Mouse (Mus musculus): ENCODE measurements around the gene Ugcg. TPM values are rescaled to one million over a fixed set of nuclear protein-coding genes. Genes with fewer than 3 reads are reported as not detected.

The Ugcg gene
- total and polyA plus RNA-seq, 3 experiments = 10.0 to 15.6 (median 13.3) TPM

GRCm38 (mm10) chr4:59231266-59232055 is 42.4 kb downstream of the Ugcg start:
- intact Hi-C loops (cut with DNase I) = no loop called here
- TF ChIP-seq EP300 (IDR thresholded peaks at IDR 0.05; ENCODE audit: insufficient read depth, low read depth, low read length) (peak; percentile 42; the same call in 1 of the 2 replicates), POLR2A (IDR thresholded peaks at IDR 0.05; ENCODE audit: insufficient read depth, low read depth, low read length) (no peak)
- no peak for DNase-seq
- Histone ChIP-seq H3K4me3 (no peak overlapping the region), H3K4me1 (ENCODE audit: control insufficient read depth, insufficient read depth, low read length) (no peaks in the 10 kb centered on the region), H3K36me3 (ENCODE audit: control insufficient read depth, insufficient read depth, low read length) (no peaks in the 10 kb centered on the region), H3K79me2 (replicated peaks; ENCODE audit: control insufficient read depth, insufficient read depth, low read length) (no peaks in the 10 kb centered on the region), H3K9ac (ENCODE audit: low read depth, low read length) (no peak overlapping the region), H3K27me3 (ENCODE audit: control insufficient read depth, insufficient read depth, low read length) (no peaks in the 10 kb centered on the region), H3K27ac (no peak overlapping the region)
- 66% methylated on average over 6 of the region's 6 CpGs for WGBS

DNA sequence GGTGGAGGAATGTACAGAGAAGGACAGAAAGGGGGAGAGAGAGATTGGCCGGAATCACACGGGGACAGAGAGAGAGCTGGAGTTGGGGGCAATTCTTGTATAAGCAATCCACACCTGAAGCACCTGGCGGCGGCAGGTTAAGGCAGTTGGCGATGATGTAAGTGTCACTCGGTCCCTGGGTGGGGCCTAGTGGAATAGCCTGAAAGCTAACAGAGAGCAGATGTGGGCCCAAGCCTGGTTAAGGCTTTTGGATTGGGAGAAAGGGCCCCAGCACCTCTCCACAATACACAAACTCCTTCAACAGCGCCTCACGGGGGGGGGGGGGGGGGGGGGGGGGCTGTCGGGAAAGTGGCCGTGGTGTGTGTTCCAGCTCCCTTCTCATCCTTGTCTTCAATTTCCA is 45.0 kb downstream of the Ugcg start:
- no peak overlapping the region for H3K27ac ChIP-seq
- peaks cover 4% of the 10 kb centered on the region for H3K4me1 ChIP-seq (ENCODE audit: control insufficient read depth, insufficient read depth, low read length)
- no peak overlapping the region for H3K9ac ChIP-seq (ENCODE audit: low read depth, low read length)
- no peak overlapping the region for H3K4me3 ChIP-seq
- H3K36me3 ChIP-seq (ENCODE audit: control insufficient read depth, insufficient read depth, low read length) = no peaks in the 10 kb centered on the region
- H3K27me3 ChIP-seq (ENCODE audit: control insufficient read depth, insufficient read depth, low read length) = no peaks in the 10 kb centered on the region
- no peak for TF ChIP-seq EP300 (IDR thresholded peaks at IDR 0.05; ENCODE audit: insufficient read depth, low read depth, low read length)
- no peak for TF ChIP-seq POLR2A (IDR thresholded peaks at IDR 0.05; ENCODE audit: insufficient read depth, low read depth, low read length)
- TF ChIP-seq CTCF (IDR thresholded peaks at IDR 0.05) = no peak
- WGBS = 92% methylated on average over 8 of the region's 10 CpGs
- intact Hi-C loops (cut with DNase I) = no loop called here
- DNase-seq = no peak
- H3K79me2 ChIP-seq (replicated peaks; ENCODE audit: control insufficient read depth, insufficient read depth, low read length) = no peaks in the 10 kb centered on the region

DNA sequence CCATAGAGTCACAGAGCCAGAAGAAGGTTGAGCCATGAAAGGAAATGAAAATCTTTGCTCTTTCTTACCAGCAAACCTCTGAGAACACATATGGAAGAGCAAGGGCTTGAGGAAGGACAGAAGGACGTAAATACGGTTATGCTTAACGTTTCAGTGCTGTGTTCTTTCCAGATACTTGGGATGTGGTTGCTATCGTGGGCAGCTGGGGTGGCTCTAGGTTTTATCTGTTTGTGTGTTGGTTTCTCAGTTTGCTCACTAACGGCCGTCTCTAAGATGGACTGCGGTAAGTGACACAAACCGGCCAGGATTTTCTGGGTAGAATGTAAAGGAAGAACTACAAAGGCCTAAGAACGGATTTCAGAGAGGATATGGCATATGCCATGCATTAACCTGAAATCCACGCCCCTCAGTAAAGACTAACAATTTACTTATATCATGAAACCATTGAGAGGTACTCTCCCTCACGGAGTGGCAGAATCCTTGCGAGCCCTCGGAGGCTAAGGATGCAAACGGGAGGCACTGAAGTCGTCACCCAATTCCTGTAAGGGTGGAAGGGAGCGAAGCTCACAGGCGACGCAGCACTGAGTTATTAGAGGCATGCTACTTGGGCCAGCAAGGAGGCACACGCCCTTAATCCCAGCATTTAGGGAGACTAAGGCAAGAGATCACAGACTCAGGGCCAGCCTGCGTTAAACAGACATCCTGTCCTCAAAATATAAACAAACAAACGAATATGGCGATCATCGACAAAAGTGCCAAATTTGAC is 45.6 kb downstream of the Ugcg start:
- Histone ChIP-seq H3K4me3 (no peak overlapping the region), H3K27ac (no peak overlapping the region), H3K9ac (ENCODE audit: low read depth, low read length) (no peak overlapping the region), H3K79me2 (replicated peaks; ENCODE audit: control insufficient read depth, insufficient read depth, low read length) (no peaks in the 10 kb centered on the region), H3K4me1 (ENCODE audit: control insufficient read depth, insufficient read depth, low read length) (peaks cover 7% of the 10 kb centered on the region), H3K36me3 (ENCODE audit: control insufficient read depth, insufficient read depth, low read length) (no peaks in the 10 kb centered on the region), H3K27me3 (ENCODE audit: control insufficient read depth, insufficient read depth, low read length) (no peaks in the 10 kb centered on the region)
- intact Hi-C loops (cut with DNase I) = loop anchor here (5.0 kb wide), 1 partner anchor 42 kb away; no protein-coding TSS in a partner anchor
- DNase-seq = no peak
- TF ChIP-seq POLR2A (IDR thresholded peaks at IDR 0.05; ENCODE audit: insufficient read depth, low read depth, low read length) (no peak), EP300 (IDR thresholded peaks at IDR 0.05; ENCODE audit: insufficient read depth, low read depth, low read length) (no peak), CTCF (IDR thresholded peaks at IDR 0.05) (no peak)
- 90% methylated on average over 23 of the region's 23 CpGs for WGBS

GRCm38 (mm10) chr4:59236362-59236761 is 47.3 kb downstream of the Ugcg start:
- intact Hi-C loops (cut with DNase I) = loop anchor here (5.0 kb wide), 1 partner anchor 44 kb away; no protein-coding TSS in a partner anchor
- Histone ChIP-seq H3K9ac (ENCODE audit: low read depth, low read length) (no peak overlapping the region), H3K79me2 (replicated peaks; ENCODE audit: control insufficient read depth, insufficient read depth, low read length) (no peaks in the 10 kb centered on the region), H3K4me1 (ENCODE audit: control insufficient read depth, insufficient read depth, low read length) (peaks cover 9% of the 10 kb centered on the region), H3K27ac (no peak overlapping the region), H3K27me3 (ENCODE audit: control insufficient read depth, insufficient read depth, low read length) (no peaks in the 10 kb centered on the region), H3K4me3 (no peak overlapping the region), H3K36me3 (ENCODE audit: control insufficient read depth, insufficient read depth, low read length) (no peaks in the 10 kb centered on the region)
- DNase-seq = no peak
- TF ChIP-seq EP300 (IDR thresholded peaks at IDR 0.05; ENCODE audit: insufficient read depth, low read depth, low read length) = no peak
- no peak for TF ChIP-seq CTCF (IDR thresholded peaks at IDR 0.05)
- no peak for TF ChIP-seq POLR2A (IDR thresholded peaks at IDR 0.05; ENCODE audit: insufficient read depth, low read depth, low read length)
- 91% methylated on average over 3 of the region's 3 CpGs for WGBS

DNA sequence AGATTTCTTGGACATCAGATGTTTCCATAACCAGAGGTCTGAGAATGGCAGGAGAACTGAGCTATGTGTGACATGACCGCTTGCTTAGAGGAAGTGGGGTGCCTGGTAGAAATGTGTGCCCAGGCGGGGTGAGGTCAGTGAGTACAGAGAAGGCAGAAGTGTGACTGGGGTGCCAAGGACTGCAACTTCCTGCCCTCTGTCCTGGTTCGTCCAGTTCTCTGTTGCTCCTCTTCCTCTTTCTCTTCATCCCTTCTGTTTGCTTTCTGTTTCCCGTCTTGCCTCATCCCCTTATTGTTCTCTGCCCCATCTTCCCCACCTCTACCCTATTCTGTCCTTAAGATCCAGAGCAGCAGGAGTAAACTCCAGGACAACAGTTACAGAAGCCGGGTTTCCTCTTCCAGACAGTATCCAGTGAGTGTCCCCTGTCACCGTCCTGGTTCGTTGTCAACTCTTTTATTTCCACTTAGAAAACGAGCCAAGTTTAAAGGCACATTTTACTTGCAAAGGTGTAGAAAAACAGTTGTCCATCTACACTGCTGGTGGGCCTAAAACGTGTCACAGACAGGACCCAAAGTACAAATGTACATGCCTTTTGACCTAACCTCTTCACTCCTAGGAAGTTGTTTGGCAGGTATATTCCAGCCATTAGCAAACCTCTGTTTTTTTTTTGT is 49.7 kb downstream of the Ugcg start:
- Histone ChIP-seq H3K27ac (peak overlapping the region; percentile 77), H3K36me3 (ENCODE audit: control insufficient read depth, insufficient read depth, low read length) (no peaks in the 10 kb centered on the region), H3K9ac (ENCODE audit: low read depth, low read length) (peak overlapping the region; percentile 21; the same call in 1 of the 2 replicates), H3K4me1 (ENCODE audit: control insufficient read depth, insufficient read depth, low read length) (peaks cover 9% of the 10 kb centered on the region), H3K79me2 (replicated peaks; ENCODE audit: control insufficient read depth, insufficient read depth, low read length) (no peaks in the 10 kb centered on the region), H3K4me3 (0 out of 2 replicates have a peak overlapping the region, but pooled peaks have one; percentile 20), H3K27me3 (ENCODE audit: control insufficient read depth, insufficient read depth, low read length) (no peaks in the 10 kb centered on the region)
- intact Hi-C loops (cut with DNase I) = loop anchor here (5.0 kb wide), 1 partner anchor 46 kb away; no protein-coding TSS in a partner anchor
- 31% methylated on average over 9 of the region's 9 CpGs for WGBS
- TF ChIP-seq EP300 (IDR thresholded peaks at IDR 0.05; ENCODE audit: insufficient read depth, low read depth, low read length) (no peak), CTCF (IDR thresholded peaks at IDR 0.05) (no peak)
- DNase-seq = peak in 1 of 2 experiments; percentile 73
